ENCODE assay signal across 26 mouse cellular contexts in the genomic region with DNA sequence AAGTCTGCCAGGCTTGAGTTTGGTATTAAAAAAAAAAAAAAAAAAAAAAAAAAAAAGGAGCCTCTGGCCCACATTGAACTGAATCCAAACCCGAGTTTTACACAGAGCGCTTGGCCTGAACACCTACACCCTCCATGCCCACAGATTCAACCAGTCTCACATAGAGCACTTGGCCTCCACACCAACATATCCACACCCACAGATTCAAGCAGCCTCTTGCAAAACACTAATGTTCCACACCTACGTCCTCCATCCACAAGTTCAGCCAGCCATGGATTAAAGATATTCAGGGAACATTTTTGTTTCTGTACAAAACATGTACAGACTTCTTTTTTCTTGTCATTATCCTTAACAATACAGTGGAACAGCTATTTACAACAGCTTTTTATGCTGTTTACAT.
DNase-seq lines count a peak whose midpoint lies in the region; TF ChIP-seq lines count a peak whose summit lies in the region.
"Had no signal": no experiment of that assay in that cellular context is flagged by ENCODE, and none has a peak within 500 bp of the region (broad histone marks: within the 10 kb centered on the region; RNA-seq: fewer than 3 reads in every experiment).

No protein-coding gene starts in this region.

- peak; percentile 28 to 51 for DNase-seq in frontal cortex, adult 2 months (ENCODE audit: extremely low spot score in 1 of 2, low spot score in 1 of 2)
- DNase-seq in frontal cortex, postnatal 10 days (ENCODE audit: low spot score in 2 of 2), result no peak
- DNase-seq in left cerebral cortex, adult 2 months (ENCODE audit: extremely low spot score in 1 of 2, low spot score in 2 of 2), result no peak
- DNase-seq in left cerebral cortex, postnatal 14 days (ENCODE audit: low spot score in 2 of 2), result no peak
- DNase-seq in right cerebral cortex, postnatal 36 days (ENCODE audit: low spot score in 2 of 2), result peak; percentile 18 to 44
- no peak for DNase-seq in right cerebral cortex, postnatal 4 days
- DNase-seq in embryo, embryonic 9.5 days (ENCODE audit: extremely low spot score), result no peak
- DNase-seq: adrenal gland, postnatal 10 days; cerebellum, adult 11-12 months; cerebellum, adult 9-11 months; embryo, embryonic 11 days; gastrocnemius, postnatal 25 days; heart, adult 2 months; kidney, adult 9 months; kidney, postnatal 10 days; lung, embryonic 14.5 days; lung, postnatal 14 days; midbrain, embryonic 14.5 days; retina, postnatal 1 day; thymus, adult 18-20 months; thymus, postnatal 25 days had no signal

- TF ChIP-seq CTCF in left cerebral cortex, adult 2 months (IDR thresholded peaks at IDR 0.05), result no peak

- no peak overlapping the region for H3K4me3 ChIP-seq in left cerebral cortex, adult 2 months
- H3K4me3 ChIP-seq: embryonic facial prominence, embryonic 13.5 days; heart, adult 2 months; heart, embryonic 12.5 days; liver, embryonic 15.5 days; stomach, embryonic 15.5 days had no signal

- H3K27ac ChIP-seq in left cerebral cortex, adult 2 months, result peak overlapping the region; percentile 10; the same call in 1 of the 2 replicates
- H3K27ac ChIP-seq: embryonic facial prominence, embryonic 13.5 days; heart, adult 2 months; hindbrain, embryonic 14.5 days; liver, embryonic 15.5 days; stomach, embryonic 15.5 days had no signal

- intact Hi-C loops in left cerebral cortex, adult 2 months (cut with DNase I), result loop anchor here (2.0 to 5.0 kb wide), 2 partner anchors 58 to 175 kb away; no protein-coding TSS in a partner anchor
- intact Hi-C loops in left cerebral cortex, postnatal 14 days (cut with DNase I), result no loop called here

Comparison
In these comparisons a context has a peak if more than half of its experiments do, and no peak if none do; other contexts are left out.
1. DNase-seq: peak in frontal cortex, adult 2 months (2 of 2) and right cerebral cortex, postnatal 36 days (2 of 2); none in frontal cortex, postnatal 10 days (0 of 2), left cerebral cortex, adult 2 months (0 of 2), left cerebral cortex, postnatal 14 days (0 of 2), right cerebral cortex, postnatal 4 days (single experiment) and embryo, embryonic 9.5 days (single experiment).